Mouse (Mus musculus): ENCODE measurements around the gene Rnf215.

DNA sequence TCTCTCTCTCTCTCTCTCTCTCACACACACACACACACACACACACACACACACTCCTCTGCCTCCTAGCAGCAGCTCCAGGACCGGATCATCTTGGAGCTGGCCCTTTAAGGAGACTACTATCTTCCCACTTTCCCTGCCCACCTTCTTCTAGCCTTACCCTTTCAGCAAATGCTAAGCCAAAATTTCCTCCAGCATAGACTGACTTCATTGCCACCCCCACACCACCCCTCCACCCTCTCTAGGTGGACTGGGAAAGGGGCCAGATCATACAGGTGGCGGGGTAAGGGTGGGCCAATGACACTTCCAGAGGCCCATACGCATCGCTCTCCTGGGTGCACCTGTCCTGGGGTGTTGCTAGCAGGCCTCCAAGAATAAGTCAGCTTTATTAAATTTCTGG is 19.6 kb upstream of the Rnf215 start:
- TF ChIP-seq POLR2A (IDR thresholded peaks at IDR 0.05; ENCODE audit: borderline replicate concordance, insufficient read depth, low read length) (no peak), CTCF (IDR thresholded peaks at IDR 0.05; ENCODE audit: borderline replicate concordance, insufficient read depth, low read depth, low read length) (no peak)
